Mouse (Mus musculus): ENCODE data around the gene Nuak1.

The Nuak1 gene

DNA sequence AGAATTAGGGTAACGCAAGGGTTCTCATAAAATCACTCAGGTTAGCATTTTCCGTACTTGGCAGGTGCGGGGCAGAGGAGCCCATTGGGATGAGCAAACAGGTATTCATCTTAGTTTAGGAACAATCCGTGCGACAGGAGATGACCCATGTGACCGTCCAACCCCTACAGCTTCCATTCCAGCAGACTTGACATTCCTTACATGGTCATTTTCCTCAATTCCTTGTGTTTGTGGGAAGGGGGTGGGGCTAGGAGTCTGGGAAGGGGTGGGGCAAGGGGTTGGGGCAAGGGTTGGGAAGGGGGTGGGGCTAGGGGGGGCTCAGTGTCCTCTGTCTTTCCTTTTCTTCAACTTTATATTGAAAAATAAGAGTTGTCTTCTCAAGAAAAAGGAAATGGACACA, 6.3 kb upstream of the Nuak1 start:
- peak in 1 of 2 experiments; percentile 13 for DNase-seq

DNA sequence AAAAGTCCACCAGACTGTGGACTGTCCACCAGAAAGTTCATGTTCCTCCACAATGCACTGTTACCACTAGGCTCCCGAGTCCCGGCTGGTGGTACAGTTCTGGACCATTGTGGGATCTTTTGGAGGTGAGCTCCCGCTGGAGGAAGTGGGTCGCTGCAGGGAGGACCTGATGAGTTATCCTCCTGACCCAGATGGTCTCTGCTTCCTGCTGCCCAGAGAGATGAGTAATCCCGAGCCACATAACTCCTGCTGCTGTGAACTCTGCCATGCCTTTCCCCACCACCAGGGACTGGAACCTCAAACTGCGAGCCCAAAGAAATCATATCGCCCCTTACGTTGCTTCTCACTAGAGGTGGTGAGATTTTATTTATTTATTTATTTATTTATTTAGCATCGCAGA, 4.0 kb upstream of the Nuak1 start:
- peak in 1 of 2 experiments; percentile 19 for DNase-seq

DNA sequence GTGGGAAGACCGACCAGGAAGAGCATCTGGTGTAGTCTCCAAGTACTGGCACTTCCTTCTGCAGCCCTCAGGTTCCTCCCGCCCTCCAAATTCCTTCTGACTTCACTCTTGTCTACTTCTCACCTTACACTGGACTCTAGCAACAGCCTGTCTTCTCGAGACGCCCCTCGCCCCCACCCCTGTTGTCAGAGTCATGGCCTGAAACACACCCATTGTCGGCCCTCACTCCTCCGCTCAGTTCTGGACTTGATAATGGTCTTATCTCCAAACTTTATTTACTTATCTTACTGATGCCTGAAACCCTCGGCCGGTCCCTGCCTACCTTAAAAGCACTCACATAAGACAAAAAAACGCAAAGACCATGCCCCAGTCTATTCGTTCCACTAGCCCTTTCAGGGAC, 1.4 kb upstream of the Nuak1 start:
- DNase-seq: peak in 1 of 2 experiments; percentile 35

DNA sequence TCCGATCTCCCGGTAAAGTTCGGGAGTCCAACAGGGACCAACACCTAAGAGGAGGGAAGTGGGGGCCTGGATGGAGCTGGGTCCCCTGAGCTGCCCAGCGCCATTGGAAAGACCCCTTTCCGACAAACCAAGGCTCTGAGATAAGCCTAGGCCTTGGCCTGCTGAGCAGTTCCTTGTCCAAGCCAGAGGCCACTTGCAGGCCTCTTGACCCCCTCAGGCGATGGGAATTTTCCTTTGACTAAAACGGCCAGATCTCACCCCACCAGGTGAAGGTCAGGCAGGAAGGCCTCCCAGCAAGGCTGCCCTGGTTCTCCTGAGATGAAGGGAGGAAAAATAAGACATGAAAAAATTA, 1.0 kb upstream of the Nuak1 start:
- DNase-seq: peak; percentile 58 to 62

DNA sequence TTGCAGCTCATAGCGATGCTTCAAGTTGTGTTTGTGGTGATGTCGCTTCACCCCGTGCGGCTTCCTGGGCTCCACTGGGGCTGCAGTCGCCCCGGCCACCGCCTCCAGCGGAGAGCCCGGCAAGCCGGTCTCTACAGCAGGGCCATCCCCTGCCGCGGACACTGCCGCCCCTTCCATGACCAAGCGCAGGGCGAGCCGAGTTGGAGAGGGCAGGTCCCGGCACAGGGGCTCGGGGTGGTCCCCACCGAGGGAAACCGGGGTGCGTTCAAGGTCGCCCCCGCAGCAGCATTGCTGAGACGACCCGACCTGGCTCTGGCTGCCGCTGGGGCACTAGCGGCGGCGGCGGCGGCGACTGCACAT, 236 bp downstream of the Nuak1 start:
- no peak for DNase-seq

DNA sequence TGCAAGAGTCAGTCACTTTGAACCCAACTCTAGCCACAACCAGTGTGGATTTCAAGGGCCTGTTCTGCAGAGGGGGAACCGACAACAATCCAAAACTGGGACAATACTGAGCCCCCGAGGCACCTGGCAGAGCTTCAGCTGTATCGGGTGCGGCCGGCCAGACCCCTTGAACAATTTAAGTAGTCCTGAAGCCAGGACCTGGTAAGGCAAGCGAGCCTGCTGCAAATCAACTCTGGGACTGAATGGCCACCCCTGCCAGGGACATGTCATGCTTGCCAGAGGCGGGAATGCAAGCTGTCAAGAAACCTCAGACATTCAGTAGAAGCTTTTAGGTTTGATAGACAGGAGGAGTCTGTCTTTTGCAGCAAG, 1.2 kb downstream of the Nuak1 start:
- DNase-seq: peak in 1 of 2 experiments; percentile 24

DNA sequence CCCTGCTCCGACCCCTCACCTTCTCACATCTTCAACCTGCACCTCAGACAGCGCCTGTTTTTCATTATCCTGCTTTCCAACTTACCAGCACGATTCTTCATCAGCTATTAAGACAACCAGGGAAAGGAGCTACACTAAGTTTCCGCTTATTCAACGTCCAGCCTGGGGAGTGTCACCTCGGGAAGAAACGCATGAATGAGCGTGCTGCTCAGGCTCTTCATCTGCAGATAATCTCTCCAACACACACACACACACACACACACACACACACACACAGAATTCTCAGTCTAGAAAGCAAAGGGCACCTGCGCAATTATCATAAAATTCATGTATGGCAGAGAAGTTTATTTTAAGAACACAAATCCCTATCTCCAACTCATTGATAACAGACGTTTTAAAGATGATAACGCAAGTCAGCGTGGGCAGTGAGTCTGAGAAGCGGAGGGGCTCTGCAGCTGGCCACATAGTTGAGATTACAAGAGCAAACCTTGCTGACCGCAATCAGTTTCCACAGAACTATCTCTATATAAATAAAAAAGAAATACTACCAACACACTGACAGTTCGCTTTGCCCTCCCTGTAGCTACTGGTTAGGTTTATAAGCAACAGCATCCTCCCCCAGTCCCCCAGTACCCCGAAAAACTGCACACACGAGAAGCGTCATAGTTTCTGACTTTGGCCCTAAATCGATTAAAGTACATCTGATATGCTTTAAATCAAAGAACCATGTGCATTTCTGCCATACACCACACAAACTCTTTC, 1.8 kb downstream of the Nuak1 start:
- peak in 1 of 2 experiments; percentile 24 for DNase-seq

DNA sequence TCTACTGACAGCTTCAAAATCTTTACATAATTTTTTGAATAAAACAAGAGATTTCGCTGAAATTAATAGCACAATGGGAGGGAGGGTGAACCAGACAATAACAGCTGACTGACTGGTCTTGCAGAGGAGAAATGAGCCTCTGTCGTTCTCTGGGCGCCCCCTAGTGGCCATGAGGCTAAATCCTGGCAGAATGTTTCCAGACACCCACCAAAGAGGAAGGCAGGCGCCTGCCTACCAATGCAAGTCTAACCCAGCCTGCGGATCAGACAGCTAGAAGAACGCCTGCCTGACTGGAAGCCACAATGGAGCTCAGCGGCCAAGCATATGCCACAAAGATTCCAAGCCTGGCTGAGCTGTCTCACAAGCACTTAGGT, 2.4 kb downstream of the Nuak1 start:
- DNase-seq: peak; percentile 94 to 99

DNA sequence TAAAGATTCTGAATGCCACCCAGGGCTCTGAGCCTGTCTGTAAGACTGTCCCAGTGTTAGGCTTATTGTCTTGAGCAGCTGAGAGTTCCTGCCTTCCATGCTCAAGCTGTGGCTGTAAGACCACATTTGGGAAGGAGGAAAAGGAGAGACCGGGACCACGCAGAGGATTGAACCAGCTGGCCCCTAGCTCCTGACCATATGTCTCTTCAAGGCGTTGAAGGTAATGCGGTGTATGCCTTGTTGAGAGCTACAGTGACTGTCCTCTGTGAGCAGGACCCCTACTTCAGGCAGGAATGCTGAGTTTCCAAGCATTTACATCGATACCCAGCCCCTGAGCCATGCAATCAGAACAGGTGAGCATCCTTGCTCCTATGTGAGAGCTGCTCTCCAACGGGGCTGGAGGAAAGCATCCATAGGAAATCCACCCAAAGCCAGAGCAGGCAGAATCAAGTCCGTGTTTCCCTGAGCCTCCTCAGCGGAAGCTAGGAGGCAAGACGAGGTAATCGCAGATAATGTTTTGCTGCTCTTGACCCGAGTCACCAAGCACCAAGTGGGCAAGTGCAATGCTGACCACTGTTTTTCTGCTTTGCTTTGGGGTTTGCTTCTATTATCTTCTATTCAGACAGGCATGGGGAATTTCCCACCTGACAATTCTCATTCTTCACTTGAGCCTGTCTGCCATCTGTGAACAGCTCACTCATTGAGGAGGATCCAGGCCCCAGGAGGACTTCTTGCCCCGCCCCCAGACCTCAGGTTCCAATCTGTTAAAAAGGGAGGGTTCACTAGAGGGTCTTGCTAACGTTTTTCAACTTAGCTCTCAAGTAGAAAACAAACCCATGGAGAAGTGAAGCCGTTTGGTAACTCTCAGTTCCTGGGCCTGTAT, 3.0 kb downstream of the Nuak1 start:
- DNase-seq: no peak

DNA sequence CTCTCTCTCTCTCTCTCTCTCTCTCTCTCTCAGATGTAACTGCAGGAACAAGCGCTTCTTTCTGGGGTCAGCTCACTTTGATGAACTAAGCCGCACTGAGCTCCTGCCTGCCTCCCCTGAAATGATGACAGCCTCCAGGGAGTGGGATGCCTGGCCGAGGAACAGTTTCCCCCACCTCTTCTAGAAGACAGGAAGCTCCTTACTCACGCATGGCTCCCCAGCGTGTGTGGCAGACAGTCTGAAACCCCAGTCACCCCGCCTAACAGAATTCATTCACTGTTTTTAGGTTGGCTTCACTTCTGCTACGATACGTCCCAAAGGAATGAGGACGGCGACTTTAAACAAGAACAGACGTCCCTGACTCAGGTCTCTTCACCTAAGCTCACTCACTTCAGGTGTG, 4.5 kb downstream of the Nuak1 start:
- no peak for DNase-seq

DNA sequence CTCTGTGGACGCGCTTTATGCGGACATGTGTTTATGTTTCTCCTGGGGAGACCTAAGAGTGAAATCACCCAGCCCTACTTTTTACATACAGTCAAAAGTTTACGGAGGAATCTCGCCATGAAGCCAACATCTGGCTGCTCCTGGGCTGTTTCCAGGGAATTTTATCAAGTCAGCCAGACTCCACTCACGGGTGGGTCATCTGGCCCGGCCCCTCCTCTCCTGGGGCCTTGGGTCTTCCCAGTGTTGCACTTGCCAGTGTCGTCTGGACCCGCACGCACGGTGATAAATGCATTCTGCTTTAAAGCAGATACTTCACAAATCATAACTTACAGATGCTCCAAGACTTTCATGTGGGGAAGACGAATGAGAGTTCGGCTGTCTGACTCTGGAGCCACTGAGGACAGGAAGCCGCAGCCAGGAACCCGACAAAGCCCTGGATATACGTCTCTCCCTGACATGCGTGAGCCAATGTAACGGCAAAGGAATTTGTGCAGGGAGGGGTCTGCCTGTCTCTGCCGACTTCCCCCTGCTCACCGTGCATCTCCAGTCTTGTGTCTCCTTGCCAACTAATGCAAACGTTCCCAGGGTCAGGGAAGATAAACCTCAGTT, 7.1 kb downstream of the Nuak1 start:
- DNase-seq: no peak

DNA sequence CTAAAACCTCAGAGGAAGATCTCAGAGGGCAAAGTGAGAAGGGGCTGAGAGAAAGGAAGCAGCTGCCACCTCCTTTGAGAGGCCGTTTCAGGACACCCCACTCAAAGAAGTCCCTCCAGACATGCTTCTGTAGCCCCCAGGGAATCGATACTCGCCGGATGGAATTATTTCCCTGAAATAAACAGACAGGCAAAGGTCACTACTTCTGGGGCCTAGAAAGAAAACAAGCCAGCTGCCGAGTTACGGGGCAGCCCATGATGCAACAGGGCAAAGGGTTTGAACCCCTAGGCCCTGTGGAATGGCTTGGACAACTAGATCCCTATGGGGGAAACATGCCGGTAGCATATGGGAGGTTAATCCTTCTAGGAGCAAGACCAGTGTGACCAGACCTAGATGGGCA, 16.0 kb downstream of the Nuak1 start:
- peak; percentile 53 to 65 for DNase-seq

DNA sequence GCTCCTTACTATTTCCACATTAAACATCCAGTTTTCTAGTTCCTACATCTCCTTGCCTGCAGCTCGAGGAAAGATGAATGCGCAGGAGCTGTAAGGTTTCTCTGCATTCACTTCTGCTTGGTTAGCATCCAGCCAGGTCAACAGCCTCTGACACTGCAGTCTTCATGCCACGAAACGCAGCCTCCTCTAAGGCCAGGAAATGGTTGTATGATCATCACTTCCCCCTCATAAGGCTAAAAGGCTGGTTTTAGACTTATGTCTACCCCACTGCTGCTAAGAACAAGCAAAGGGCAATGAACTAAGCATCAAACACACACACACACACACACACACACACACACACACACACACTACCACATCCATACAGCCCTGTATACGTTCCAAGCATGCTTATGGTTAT, 16.5 kb downstream of the Nuak1 start:
- no peak for DNase-seq

DNA sequence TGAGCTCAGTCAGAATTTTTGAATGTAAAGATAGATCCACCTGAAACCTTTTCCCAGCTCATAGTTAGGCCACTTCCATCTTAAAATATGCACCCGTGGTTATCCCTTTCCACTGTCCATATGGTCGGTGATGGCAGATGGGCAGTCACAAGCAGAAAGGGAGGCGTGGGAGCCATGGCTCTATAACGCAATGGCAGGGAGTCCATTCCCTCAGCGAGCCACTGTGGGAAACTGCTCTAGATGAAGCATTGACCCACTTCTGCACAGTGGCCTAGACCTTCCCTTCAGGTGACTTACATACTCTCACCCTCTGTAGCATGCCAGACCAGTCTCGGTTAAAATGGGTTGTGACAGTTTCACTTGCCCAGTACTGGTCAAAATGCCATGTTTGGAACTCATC, 19.8 kb downstream of the Nuak1 start:
- no peak for DNase-seq

DNA sequence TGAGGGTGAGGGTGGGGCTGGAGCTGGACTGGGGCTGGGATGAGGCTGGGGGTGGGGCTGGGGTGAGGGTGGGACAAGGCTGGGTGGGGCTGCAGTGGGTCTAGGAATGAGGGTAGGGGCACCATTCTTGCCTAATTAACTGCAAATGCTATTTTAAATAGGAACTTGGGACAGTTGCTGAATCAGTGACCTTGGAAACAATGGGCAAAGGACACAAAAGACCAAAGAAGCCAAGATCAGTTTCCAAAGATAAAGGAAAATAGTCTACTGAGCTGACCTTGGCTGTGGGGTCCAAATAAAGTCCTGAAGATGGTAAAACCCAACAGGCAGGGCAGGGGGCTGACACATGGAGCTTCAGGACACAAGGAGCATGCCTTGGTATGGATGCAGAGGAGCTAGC, 22.0 kb downstream of the Nuak1 start:
- no peak for DNase-seq

DNA sequence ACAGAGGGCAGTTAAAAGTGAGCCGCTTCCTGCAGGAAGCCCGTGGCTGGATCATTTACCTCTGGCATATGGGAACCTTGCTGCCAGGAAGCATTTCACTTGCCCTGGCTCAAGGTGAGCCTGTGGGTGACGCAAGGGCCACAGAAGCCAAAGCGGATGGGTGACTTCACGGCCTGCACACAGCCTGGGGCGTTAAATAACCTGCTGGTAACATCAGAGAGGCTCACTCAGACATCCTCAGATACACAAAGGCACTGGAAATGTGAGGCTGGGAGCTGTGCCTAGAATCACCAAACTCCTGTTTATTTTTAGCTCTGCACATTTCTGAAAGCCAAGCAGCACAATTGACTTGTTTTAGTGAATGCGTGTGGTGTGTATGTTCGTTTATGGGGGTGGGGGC, 23.6 kb downstream of the Nuak1 start:
- peak; percentile 27 to 66 for DNase-seq

DNA sequence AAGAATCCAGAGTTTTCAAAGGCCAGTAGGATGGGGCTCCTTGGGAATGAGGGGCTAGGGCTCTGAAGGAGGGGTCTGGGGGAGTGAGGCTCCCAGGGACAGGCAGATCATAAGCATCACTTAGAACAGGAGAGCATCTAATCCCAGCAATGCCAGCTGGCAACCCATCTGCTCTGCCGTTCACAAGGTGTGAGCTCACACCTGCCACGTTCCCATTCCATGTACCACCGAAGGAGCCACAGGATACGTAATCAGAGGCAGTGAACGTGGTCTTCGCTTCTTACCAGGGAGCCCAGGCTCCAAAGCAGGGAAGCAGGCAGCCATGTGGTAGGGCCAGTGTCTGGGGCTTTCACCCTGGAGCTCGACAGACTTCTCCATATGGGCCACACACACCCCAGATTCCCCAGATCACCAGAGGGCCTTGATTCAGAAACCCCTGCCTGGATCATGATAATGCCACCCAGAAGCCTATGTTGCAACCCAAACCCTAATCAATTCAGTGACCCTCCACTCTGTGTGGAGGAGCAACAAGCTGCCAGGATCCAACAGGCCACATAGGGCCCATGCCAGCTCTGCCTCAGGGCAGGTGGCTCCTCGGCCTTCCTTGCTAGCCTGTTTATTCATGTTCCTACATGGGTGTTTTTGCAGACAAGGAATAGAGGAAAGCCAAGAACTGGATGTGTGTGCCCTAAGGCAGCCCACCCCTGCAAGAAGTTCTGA, 25.3 kb downstream of the Nuak1 start:
- DNase-seq: no peak

DNA sequence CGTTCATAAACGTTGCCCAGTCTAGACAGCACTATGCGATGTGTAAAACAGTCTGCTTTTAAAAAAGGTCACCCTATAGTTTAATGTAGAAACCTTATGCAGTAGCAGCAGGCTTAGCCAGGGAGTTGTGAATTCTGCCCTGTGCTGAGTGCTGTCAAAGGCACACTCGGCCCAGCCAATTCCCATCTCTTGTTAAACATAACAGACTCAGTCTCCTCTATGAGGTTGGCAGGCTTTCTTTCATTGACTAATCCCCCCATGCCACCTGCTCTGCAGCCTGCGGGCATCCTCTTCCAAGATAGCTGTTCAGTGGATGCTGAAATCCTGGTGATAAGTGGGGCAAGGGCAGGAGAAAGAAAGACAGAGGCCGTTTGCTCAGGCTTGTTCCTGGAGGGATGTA, 27.1 kb downstream of the Nuak1 start:
- no peak for DNase-seq

DNA sequence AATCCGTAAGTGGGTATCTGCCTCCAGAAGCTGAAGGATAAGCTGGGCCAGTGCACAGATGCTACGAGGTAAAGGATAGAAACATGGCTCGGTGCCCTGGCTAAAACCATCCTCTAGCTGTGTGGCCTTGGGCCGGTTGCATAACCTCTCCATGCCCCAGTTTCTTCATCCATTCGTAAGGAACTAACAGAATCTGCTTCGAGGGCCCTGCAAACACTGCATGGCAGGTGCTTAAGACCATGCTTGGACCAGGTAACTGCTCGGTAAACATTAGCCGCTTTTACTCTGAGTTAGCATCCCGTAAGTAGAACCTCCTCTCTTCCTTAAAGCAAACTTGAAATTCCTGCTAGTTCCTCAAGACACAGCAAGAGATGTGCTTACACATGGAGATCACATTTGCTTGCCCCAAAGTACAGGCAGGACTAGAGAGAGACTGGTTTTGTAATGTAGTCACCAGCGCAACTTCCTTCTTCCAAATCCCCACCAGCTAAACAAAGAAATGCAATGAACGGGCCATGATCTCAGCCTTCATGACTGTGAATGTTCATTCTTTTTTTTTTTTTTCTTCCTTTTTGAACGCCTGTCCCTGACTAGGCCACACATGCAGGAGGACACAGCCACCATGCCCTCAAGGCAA, 28.0 kb downstream of the Nuak1 start:
- peak in 1 of 2 experiments; percentile 51 for DNase-seq

DNA sequence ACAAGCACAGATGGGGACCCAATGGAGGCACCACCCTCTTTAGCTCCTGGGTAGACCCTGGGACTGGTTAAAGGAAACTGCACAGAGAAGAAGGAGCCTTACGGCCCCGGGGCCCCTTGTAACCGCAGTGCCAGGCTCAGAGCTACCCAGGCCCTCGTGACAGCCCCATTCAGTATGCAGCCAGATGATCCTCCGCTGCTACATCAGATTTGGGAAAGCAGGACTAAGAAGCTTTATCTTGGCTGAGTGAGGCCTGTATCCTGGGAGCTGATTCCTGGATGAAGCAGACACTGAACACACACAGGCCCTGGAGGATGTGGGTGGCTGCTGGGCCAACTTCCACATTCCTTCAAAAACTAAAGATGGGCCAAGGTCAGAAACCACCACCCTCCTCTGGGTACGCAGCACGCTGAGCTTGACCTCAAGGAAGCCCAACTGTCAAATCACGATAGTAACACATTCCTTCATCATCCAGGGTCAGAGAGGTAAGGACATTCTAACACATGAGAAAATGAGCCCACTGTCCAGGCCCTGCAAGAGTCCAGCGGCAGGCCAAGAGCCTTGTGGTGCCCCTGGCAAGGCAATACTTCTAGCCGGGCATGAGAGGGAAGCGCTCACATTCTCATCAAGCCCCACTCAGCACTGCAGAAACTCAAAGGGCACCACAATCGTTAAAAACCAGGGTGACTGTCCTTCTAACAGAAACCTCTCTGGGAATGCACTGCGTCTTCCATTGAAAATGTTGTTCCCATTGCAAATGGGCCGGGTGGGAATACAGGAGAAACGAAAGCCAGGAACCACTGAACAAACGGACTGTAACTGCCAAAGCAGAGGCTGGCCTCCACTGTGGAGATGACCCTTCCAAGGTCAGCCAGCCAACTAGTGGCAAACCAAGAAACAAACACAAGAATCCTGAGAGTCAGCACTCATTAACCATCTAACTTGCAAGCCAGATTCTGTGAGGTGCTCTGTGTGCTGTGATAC, 29.0 kb downstream of the Nuak1 start:
- DNase-seq: peak; percentile 53 to 71

DNA sequence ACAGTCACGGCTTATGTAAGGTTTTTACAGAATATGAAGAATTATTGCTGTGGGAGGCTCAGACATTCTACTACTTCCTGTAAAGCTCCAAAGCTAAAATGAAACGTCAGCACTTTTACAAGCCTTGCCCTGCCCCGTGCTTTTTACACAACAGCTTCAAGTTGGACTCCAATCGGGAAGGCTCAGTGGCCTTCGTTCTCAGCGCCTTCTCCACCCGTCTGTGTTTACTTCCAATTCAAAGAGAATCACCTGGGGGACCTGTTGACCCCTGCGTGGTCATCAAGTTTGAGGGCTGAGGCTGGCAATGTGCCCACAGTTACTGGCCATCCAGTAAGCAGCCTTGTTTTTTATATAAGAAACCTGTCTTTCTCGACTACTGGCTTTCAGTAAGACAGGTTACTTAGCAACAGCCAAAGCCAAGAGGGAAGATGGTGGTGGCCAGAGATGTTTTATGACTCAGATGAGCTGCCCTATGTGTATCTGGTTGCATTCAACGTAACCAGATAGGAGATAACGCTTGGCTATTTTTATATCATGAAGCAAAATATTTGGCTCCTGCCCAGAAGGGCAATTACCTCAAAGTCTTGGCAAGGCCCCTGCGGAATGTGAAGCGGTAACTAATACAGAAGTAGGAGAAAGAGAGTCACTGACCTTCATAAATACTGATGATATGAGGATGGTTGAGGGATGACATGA, 31.3 kb downstream of the Nuak1 start:
- peak; percentile 48 to 54 for DNase-seq
